Mouse (Mus musculus) erythroblast, embryonic 14.5 days (primary cell): ENCODE measurements at regions not wholly inside any gene's neighbourhood (a gene's known extent, or its start where the extent isn't known, plus 50 kb on each side); places are given as distances from the start of the nearest gene placed in this dataset.

ENCODE experiments used
- GATA1 ChIP-seq: IDR thresholded peaks from 2 replicates; pipeline ENCODE4 v1.6.1; 2012; ENCODE audit warnings: low read length, inconsistent platforms, mixed read lengths
- TAL1 ChIP-seq: IDR thresholded peaks from 3 replicates; pipeline ENCODE4 v1.6.1; 2012; ENCODE audit warnings: low read length, inconsistent platforms, mixed read lengths

DNA sequence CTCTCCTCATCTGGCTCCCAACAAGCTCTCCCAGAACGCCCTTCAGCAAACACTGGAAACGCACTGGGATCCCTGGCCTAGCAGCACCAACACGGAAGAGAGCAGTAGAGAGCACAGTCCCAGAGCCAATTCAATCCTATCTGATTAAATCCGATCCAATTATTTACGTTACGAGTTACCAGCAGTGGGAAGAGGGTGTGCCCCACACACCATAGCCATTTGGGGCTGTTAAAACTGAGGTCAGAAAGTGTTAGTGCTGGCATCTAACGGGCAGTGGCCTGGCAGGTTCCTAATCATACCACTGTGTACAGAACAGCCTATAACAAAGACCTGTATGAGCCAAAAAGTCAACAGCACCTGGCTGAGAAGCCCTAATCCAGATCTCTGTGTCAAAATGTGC is 60.1 kb upstream of the Nfe2l3 start:
- TF ChIP-seq GATA1 (no peak), TAL1 (no peak)
